Mouse (Mus musculus) gastrocnemius, adult 8-10 months (tissue): ENCODE data around the gene Sprr2i. TPM values are rescaled to one million over a fixed set of nuclear protein-coding genes. Genes with fewer than 3 reads are reported as not detected.

Experiments used
- DNase-seq, 2 experiments: peaks; one replicate each; pipeline ENCODE4 v3.0.0; 2022; ENCODE audit warnings: low spot score in 2 of 2
- total RNA-seq, 4 experiments: library from RNA; stranded (reverse); gene quantifications; 2 replicates each; pipeline ENCODE4 v1.2.4; 2022

The Sprr2i gene
- total RNA-seq = not detected

DNA sequence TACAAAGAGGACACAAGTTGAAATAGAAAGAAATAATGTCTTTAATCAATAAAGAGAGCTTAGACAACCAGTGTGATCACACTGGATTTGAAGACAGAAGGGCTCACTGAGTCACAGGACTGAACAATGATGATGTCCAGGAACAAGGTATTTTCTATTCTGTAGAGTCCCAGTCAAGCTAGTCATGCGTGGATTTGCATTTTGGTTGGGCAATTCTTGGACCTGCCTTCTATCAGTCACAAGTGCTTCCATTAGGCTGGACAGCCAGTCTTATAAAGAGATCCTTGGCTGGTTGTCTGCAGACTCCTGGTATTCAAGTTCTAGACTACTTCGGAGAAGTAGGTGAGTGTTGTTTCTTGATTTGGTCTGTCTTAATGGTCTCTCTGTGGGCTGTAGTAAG lies at the start of gene Sprr2i:
Sprr2i (plus strand) TSS at position 301 of the 400 bp plus-strand sequence.
- no peak for DNase-seq

DNA sequence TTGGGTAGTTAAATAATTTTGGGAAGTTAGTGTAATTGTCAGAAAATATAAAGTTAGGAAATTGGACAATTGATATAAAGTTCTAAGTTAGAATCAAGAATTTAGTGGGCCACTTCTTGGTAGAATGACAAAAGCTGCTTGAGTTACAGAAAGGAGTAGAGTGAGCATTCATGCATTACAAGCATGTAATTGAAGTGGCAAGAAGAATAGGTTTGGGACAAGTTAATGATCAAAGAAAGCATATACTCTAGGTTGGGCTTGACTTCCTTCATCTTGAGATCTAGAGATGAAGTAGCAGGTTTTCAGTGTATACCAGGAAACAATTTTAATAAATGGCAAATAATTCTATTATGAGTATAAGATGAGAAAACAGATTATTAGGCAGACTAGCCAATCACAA lies 46.2 kb upstream of the Sprr2i start:
- DNase-seq = no peak

DNA sequence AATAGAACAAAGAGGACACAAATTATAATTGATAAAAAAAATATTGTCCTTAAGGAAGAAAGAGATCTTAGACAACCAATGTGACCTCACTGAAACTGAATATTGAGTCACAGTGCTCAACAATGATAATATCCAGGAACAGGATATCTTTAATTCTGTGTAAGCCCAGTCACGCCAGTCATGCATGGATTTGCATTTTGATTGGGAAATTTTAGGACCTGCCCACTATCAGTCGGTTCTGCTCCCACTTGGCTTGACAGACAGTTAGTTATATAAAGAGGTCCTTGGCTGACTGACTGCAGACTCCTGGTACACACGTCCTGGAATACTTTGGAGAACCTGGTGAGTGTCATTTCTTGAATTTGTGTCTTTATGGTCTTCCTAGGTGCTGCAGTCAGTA lies 42.9 kb upstream of the Sprr2i start, which contains the start of gene Sprr2f:
Sprr2f (plus strand) TSS at position 301 of the 400 bp plus-strand sequence.
- no peak for DNase-seq

- DNase-seq = no peak
Measured at GRCm38 (mm10) chr3:92373613-92374012, 34.2 kb upstream of the Sprr2i start.

DNA sequence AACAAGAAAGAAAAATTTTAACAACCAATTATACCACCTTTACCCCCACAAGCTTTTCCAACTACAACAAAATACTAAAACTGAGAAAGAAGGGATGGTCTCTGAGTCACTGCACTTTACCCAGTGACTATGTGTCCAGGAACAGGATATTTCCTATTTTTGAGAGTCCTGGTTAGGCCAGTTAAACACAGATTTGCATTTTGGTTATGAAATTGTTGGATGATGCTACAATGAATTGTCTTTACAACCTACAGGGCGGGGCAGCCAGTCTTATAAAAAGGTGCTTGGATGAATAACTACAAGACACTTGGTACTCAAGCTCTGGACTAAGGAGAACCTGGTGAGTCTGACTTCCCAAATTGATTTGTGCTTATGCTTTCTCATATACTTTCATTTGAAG lies 22.4 kb upstream of the Sprr2i start, which contains the start of gene Sprr2h:
Sprr2h (plus strand) TSS at position 301 of the 400 bp plus-strand sequence.
- DNase-seq = no peak

- no peak for DNase-seq
Measured at GRCm38 (mm10) chr3:92394301-92394700, 13.5 kb upstream of the Sprr2i start.

DNA sequence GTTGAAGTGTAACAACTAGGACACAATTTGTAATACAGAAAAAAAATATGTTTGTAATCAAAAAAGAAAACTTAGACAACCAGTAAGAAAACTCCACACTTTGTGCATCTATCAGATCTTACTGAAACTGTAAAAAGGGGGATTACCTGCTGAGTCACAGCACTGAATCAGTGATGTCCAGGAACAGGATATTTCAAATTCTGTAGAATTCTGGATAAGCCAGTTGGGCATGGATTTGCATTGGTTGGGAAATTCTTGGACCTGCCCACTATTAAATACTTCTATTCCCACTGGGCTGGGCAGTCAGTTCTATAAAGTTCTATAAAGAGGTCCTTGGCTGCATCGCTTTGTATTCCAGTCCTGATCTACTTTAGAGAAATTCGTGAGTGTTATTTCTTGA lies 10.0 kb downstream of the Sprr2i start, which contains the start of gene Sprr2j-ps:
Sprr2j-ps (plus strand) TSS at position 301 of the 400 bp plus-strand sequence.
- DNase-seq = no peak

GRCm38 (mm10) chr3:92429323-92429722 lies 21.5 kb downstream of the Sprr2i start, which contains the start of gene Gm9774:
Gm9774 (minus strand) TSS chr3:92429423.
- no peak for DNase-seq

DNA sequence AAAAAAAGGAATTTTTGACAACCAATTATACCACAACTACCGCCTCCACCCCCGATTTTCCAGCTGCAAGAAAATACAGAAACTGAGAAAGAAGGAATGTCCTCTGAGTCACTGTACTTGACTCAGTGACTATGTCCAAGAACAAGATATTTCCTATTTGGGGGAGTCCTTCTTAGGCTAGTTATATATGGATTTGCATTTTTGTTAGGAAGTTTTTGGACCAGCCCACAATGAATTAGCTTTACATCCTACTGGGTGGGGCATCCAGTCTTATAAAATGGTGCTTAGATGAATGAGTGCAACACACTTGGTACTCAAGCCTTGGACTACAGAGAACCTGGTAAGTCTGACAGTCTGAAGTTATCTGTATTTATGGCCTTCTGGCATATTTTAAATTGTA lies 24.5 kb downstream of the Sprr2i start, which contains the start of gene Sprr2k:
Sprr2k (plus strand) TSS at position 301 of the 400 bp plus-strand sequence.
- no peak for DNase-seq

GRCm38 (mm10) chr3:92438689-92439088 lies 30.9 kb downstream of the Sprr2i start, which contains the start of gene Sprr1b:
Sprr1b (minus strand) TSS chr3:92438789.
- DNase-seq = no peak

DNA sequence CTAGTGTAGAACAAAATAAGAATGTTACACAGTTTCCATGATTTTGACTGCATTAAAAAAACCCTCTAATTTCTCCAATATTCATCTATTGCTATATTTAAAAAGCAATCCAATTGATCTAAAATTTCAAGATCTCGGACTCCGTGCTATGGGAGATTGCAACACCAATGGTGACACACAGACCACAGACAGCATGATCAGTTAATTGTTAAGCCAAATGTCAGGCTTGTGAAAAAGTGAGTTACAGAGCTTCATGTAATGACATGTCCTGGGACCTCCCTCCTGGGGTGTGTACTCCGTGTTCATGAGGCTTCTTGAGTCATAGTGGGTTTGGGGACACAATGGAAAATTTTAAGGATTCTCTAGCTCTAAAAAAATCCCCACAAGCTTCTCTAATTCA lies 32.4 kb downstream of the Sprr2i start:
- no peak for DNase-seq

GRCm38 (mm10) chr3:92455151-92455550 lies 47.4 kb downstream of the Sprr2i start:
- DNase-seq = no peak

- DNase-seq = no peak
Measured at GRCm38 (mm10) chr3:92458620-92459019, 50.8 kb downstream of the Sprr2i start, which contains the start of gene Sprr3. Sprr3 (minus strand) TSS chr3:92458720.

Other genes with a start within 250 kb of the Sprr2i start
- gene Sprr2a1, start 192.2 kb upstream of the Sprr2i start, total RNA-seq = not detected
- gene Sprr2a2, start 192.1 kb upstream of the Sprr2i start, total RNA-seq = not detected
- gene Sprr2a3, start 122.6 kb upstream of the Sprr2i start, total RNA-seq = not detected
- not detected for gene Sprr2b, start 91.4 kb upstream of the Sprr2i start, total RNA-seq
- gene Sprr2d, start 68.9 kb upstream of the Sprr2i start, total RNA-seq = not detected
- not detected for gene Sprr2e, start 55.8 kb upstream of the Sprr2i start, total RNA-seq
- gene Sprr2f, start 42.8 kb upstream of the Sprr2i start, total RNA-seq = not detected
- not detected for gene Sprr2h, start 22.3 kb upstream of the Sprr2i start, total RNA-seq
- not detected for gene Sprr2j-ps, start 10.1 kb downstream of the Sprr2i start, total RNA-seq
- gene Gm9774, start 21.4 kb downstream of the Sprr2i start, total RNA-seq = 1 to 10 TPM in 3 of 4 experiments, not detected in 1; 2.7 to 4.8 (median 4.7) TPM
- gene Sprr2k, start 24.6 kb downstream of the Sprr2i start, total RNA-seq = not detected
- gene Sprr1b, start 30.8 kb downstream of the Sprr2i start, total RNA-seq = not detected
- gene Sprr3, start 50.7 kb downstream of the Sprr2i start, total RNA-seq = not detected
- gene Sprr1a, start 77.9 kb downstream of the Sprr2i start, total RNA-seq = not detected
- not detected for gene Sprr4, start 92.5 kb downstream of the Sprr2i start, total RNA-seq
- not detected for gene 2310046K23Rik, start 126.5 kb downstream of the Sprr2i start, total RNA-seq
- not detected for gene Ivl, start 165.7 kb downstream of the Sprr2i start, total RNA-seq
- gene Smcp, start 181.0 kb downstream of the Sprr2i start, total RNA-seq = not detected
- not detected for gene 2210017I01Rik, start 199.5 kb downstream of the Sprr2i start, total RNA-seq
- not detected for gene Lce6a, start 213.7 kb downstream of the Sprr2i start, total RNA-seq
- gene Lce1a1, start 240.3 kb downstream of the Sprr2i start, total RNA-seq = not detected
- gene Lce1b, start 248.9 kb downstream of the Sprr2i start, total RNA-seq = not detected